Mouse (Mus musculus): Measurements from ENCODE around the gene Klhl10.

Klhl10 gene

GRCm38 (mm10) chr11:100408835-100409462, 32.8 kb upstream of the Klhl10 start:
- peak in 1 of 2 experiments; percentile 21 for DNase-seq

DNA sequence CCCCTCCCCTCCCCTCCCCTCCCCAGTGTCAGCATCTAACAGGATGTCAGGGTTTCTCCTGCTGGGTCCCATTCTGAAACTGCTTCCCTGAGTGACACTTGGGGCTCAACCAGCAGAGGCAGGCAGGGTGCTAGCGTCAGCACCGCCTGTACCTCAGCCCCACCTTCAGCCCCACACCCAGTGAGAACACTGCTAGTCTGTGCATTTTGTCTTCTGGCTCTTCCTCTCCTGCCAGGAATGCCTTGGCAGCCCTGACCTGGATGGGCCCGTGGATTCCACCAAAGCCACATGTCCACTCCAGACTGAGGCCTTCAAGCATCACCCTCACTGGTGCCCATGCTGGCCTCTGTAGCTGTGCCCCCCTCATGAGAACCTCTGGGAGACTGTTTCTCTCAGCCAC, 32.0 kb upstream of the Klhl10 start:
- DNase-seq = peak; percentile 45 to 56

DNA sequence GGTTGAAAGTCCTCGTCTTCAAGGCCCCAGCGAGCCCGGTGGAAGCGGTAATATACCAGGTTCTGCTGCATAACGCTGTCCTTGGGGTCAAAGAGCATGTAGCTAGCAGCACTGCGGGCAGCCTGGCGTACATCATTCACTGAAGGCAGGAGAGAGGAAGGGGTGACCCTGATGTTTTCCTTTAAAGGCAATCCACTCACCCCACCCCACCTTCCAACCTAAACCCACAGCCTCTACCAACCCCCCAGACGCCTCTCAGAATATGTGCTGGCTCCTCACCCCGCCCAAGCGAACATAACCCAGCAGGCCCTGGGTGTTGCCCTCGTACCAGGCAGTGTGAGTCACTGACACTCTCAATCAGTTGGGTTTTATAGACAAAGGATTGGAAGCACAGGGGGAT, 30.0 kb upstream of the Klhl10 start:
- DNase-seq = no peak

DNA sequence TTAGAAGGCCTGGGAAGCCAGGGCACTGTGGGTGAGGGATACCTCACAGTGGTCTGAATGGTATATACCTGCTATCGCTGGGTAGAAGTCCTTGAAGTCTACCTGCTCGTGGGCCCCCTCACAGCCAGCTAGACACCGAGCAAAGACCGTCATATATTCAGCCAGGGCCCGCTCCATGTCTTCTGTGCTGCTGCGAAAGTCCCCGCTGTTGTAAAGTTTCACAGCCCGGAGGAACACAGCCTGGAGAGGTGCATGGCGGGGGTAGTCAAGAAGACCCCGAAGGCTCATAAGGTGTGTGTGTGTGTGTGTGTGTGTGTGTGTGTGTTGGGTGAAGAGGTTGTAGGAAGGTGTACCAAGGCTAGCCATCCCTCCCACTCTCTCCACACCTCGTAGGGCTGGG, 28.2 kb upstream of the Klhl10 start:
- no peak for DNase-seq

- DNase-seq = peak; percentile 90 to 93
Measured at GRCm38 (mm10) chr11:100414021-100414913, 27.4 kb upstream of the Klhl10 start, which contains the start of gene P3h4. P3h4 (minus strand) TSS chr11:100414836.

- peak in 1 of 2 experiments; percentile 37 for DNase-seq
Measured at GRCm38 (mm10) chr11:100414914-100415822, 26.5 kb upstream of the Klhl10 start, which contains the start of gene Fkbp10. Fkbp10 (plus strand) TSS chr11:100415697.

GRCm38 (mm10) chr11:100421537-100421936, 20.2 kb upstream of the Klhl10 start:
- DNase-seq = no peak

DNA sequence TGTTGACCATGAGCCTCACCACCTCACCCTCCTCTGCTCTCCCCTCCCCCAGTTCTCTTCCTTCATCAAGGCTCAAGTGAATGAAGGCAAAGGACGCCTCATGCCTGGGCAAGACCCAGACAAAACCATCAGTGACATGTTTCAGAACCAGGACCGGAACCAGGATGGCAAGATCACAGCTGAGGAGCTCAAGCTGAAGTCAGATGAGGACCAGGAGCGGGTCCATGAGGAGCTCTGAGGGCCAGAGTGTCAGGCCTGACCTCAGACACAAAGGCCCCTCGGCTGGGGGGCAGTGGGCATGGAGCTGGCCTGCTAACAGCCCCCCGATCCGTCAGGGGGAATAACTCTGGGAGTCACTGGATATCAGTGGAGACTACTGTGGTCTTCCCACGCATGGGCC, 17.9 kb upstream of the Klhl10 start:
- no peak for DNase-seq

- DNase-seq = peak; percentile 79 to 82
Measured at GRCm38 (mm10) chr11:100425851-100426250, 15.9 kb upstream of the Klhl10 start.

DNA sequence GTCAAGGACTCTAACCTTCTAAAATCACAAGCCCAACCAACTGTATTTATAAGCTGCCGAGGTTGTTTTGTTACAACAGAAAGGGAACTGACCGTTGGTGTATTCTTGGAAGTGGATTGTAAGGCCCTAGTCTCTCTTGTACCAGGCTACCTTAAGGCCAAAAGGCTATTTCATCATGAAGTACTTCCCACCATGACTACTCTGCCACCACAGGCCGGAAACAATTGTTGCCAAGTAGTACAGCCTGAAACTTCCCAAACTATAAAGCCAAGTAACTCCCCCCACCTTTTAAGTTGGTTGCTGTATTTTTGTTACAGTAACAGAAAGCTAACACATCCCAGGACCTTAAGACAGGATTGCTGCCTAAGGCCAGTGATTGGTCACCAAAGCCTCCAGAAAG, 14.9 kb upstream of the Klhl10 start:
- DNase-seq = no peak

- peak; percentile 32 to 40 for DNase-seq
Measured at GRCm38 (mm10) chr11:100428612-100429199, 13.0 kb upstream of the Klhl10 start.

GRCm38 (mm10) chr11:100430052-100430451, 11.7 kb upstream of the Klhl10 start:
- no peak for DNase-seq

GRCm38 (mm10) chr11:100432002-100432401, 9.7 kb upstream of the Klhl10 start:
- DNase-seq = no peak

DNA sequence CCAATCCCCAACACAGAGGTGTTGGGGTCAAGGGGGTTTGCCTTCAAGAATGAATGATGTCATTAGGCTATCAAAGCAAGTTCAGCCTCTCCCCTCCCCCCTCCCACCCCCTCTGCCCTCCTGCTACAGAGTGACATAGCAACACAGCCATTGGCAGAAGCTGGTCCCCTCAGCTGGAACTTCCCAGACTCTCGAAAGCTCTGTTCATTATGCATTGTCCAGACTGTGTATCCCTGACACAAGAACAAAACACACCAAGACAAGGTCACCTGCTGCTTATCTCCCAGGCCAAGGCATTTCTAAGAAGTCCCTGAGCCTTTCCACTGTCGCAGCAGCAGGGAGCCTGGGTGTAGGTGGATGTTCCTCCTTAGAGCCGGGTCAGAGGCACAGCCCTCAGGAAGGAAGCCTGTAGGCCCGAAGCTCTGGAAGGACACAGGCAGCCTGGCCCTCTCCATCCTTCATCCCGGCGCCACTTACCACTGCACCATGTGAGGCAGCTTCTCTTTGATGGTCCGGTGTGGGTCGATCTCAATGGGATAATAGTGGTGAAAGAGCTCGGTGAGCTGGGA, 6.0 kb upstream of the Klhl10 start:
- DNase-seq = no peak

DNA sequence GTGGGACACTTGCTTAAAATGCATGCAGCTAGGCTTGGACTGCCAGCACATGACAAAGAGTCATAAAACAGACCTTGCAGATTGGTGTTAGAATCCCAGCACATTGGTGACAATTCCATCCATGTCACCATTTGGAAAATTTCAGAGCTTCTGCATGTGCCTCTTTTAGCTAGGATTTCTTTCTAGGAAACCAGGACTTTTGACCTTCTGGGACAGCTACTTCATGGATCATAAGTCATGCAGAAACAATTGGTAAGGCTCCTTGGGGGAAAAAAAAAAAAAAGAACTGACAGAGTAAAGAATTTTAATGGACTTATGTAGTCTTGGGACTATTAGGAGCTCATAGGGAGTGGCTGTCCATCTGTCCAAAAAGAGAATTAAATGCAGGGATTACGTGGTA, 3.8 kb upstream of the Klhl10 start:
- DNase-seq = no peak

GRCm38 (mm10) chr11:100440691-100441522, 810 bp upstream of the Klhl10 start:
- DNase-seq = peak; percentile 89

- no peak for DNase-seq
Measured at GRCm38 (mm10) chr11:100442625-100443024, 908 bp downstream of the Klhl10 start.

GRCm38 (mm10) chr11:100457247-100457646, 15.5 kb downstream of the Klhl10 start:
- no peak for DNase-seq

DNA sequence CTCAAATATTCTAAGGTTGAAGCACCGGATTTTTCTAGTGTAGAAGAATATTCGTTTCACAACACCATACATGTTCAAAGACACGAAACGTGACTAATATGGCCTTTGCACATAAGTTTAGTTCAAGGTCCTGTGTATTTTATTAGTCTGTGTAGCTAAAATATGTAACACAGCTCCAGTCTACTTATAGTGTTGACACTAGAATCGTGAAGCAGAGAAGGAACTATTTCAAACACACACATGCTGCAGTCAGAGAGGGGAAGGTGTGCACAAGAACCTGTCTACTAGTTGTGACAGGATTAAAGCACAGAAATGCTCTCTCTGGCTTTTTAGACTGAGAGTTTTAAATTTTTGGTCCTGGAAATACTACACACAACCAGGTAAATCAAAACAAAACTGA, 16.0 kb downstream of the Klhl10 start:
- DNase-seq = no peak

DNA sequence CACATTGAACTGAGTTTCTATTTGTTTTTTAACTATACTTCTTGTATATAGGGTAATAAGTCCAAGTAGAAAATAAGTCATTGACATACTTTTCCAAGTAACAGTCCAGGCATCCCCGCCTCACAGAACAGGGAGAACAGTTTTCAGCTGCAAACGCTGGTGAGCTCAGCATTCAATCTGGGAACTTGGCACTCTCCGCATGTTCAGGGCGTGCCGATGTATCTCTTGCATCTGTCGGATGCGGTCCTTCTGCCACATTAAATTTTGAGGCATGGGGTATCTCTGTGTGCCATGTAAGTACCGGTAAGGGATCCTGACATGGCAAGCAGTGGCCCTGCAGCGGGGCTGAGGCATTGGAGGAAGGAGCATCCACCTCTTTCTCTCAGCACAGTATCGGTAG, 21.0 kb downstream of the Klhl10 start:
- DNase-seq = peak; percentile 23 to 29

- DNase-seq = no peak
Measured at GRCm38 (mm10) chr11:100465229-100465792, 23.6 kb downstream of the Klhl10 start.
